Mouse (Mus musculus): ENCODE data around the gene Sdk2.

The Sdk2 gene

GRCm38 (mm10) chr11:114016108-114016888, 50.5 kb downstream of the Sdk2 start:
- ChIA-PET POLR2A (interaction anchor here in 1 of 4 experiments (0.6 kb wide), 2 partner anchors 149 to 162 kb away, joined by 3 to 5 read pairs; no protein-coding TSS in a partner anchor), CTCF (interaction anchor here in 2 of 4 experiments (0.5 to 1.6 kb wide), 2 partner anchors 153 to 267 kb away, joined by 3 to 4 read pairs; no protein-coding TSS in a partner anchor)

- POLR2A ChIA-PET, result no interaction called here
- CTCF ChIA-PET, result interaction anchor here in 1 of 4 experiments (0.6 kb wide), 1 partner anchor 260 kb away, joined by 5 read pairs; the partner anchor contains the start of gene Cdc42ep4
Measured at GRCm38 (mm10) chr11:114011523-114011922, 55.3 kb downstream of the Sdk2 start.

DNA sequence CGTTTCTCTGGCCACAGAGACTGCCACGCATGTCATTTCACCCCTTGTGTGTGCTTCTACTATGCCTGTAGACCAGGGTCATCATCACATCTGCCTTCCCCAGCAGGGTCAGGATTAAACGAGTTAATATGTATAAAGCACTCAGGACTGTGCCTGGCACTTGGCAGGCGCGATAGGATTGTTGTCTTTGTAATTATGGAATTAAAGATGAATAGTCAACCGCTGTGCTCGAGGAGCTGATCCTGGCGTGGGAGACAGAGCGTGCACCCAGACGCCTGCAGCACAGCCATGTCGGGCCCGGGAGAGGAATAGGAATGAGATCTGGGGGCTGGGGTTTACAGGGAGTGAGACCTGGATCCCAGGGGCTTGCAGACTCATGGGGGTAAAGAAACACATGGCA, 61.0 kb downstream of the Sdk2 start:
- ChIA-PET POLR2A (no interaction called here), CTCF (no interaction called here)

- POLR2A ChIA-PET, result no interaction called here
- CTCF ChIA-PET, result interaction anchor here in 1 of 4 experiments (0.6 kb wide), 1 partner anchor 392 kb away, joined by 3 read pairs; no protein-coding TSS in a partner anchor
Measured at GRCm38 (mm10) chr11:114004651-114005050, 62.2 kb downstream of the Sdk2 start.

- ChIA-PET POLR2A (no interaction called here), CTCF (no interaction called here)
Measured at GRCm38 (mm10) chr11:114003195-114003594, 63.7 kb downstream of the Sdk2 start.

- POLR2A ChIA-PET, result no interaction called here
- CTCF ChIA-PET, result no interaction called here
Measured at GRCm38 (mm10) chr11:114000051-114000450, 66.8 kb downstream of the Sdk2 start.

DNA sequence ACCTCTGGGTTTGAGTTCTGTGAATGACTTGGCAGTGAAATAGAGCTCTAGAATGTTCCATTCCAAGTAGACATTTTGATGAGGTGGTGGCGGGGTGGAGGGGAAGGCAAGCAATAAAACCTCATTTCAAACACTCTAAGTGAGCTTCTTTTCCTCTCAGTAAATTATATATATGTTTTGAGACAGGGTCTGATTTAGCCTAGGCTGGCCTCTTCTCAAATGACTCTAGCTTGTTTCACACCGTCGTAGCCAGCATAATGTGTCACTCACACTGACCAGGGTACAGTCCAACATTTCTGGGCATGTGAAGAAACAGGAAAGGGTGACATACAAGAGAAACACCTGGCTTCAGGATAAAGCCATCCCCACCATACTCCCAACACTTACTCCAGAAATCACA, 68.1 kb downstream of the Sdk2 start:
- CTCF ChIA-PET, result no interaction called here
- POLR2A ChIA-PET, result no interaction called here

DNA sequence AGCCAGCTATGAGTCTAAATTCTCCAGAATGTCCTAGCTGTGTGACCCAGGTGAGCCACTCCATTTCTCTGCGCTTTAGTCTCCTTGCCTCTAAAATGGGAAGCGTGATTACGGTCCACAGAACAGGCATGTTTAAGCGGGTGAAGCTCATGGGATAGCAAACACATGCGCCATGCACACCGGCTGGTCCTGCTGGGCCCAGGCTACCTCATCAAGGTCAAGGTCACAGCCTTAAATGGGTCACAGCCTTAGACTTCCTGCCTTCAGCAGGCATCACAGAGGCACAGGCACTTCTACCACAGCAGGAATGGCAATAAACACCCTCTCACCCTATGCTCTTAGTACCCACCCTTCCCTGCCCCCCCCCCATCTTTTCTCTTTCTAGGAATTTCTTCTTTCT, 72.9 kb downstream of the Sdk2 start:
- POLR2A ChIA-PET, result no interaction called here
- CTCF ChIA-PET, result no interaction called here

- CTCF ChIA-PET, result interaction anchor here in 1 of 4 experiments (1.3 kb wide), 1 partner anchor 11 kb away, joined by 3 read pairs; no protein-coding TSS in a partner anchor
Measured at GRCm38 (mm10) chr11:113992894-113993293, 74.0 kb downstream of the Sdk2 start.

DNA sequence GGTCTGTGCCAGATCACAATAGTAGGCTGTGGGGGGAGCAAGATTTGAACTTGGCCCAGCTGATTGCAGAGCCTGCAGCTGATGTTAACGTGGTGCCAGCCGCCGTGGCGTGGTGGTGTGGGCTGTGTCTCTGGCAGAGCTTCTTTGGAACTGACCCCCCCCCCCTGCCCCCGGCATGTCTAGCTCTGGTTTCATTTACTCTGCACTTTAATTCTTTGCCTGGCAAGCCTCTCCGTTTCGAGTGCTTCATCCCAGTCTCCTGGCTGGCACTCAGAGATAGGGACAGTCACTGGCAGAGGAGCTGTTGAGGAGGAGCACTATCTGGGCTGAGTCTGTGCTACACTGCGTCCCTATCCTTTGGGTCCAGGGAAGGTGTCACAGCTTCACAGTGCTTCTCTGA, 75.0 kb downstream of the Sdk2 start:
- CTCF ChIA-PET, result interaction anchor here in 2 of 4 experiments (0.6 to 1.3 kb wide), 3 partner anchors 9 to 310 kb away, joined by 3 to 8 read pairs (median 7); no protein-coding TSS in a partner anchor
- POLR2A ChIA-PET, result interaction anchor here in 2 of 4 experiments (1.1 to 1.3 kb wide), 2 partner anchors 23 to 282 kb away, joined by 3 read pairs; partner anchors contain the start of gene Cpsf4l (in 1 of the 2)

More at GRCm38 (mm10) chr11:113992894-113993293, 74.0 kb downstream of the Sdk2 start:
- POLR2A ChIA-PET, result no interaction called here

DNA sequence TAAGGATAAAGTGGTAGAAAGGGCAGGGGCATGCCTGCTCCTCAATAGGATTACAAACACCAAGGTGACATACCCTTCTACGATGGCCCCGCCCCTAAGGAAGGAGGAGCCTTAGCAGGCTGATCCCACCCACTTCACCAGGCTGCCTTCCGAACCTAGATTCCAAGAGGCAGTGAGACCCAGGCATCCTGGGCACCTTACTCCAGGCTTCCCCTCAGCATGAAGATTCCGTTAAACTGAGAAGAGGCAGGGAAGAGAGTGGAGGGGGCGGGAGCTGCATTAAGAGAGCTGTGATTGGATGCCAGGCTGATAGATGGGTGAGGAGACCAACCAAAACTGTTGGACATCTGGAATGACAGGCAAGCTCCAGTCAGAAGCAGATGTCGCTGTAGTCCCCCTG, 76.4 kb downstream of the Sdk2 start:
- ChIA-PET CTCF (interaction anchor here in 2 of 4 experiments (0.6 to 1.1 kb wide), 4 partner anchors 81 to 292 kb away, joined by 3 to 4 read pairs (median 3); no protein-coding TSS in a partner anchor), POLR2A (interaction anchor here in 3 of 4 experiments (0.7 to 1.5 kb wide), 5 partner anchors 8 to 281 kb away, joined by 3 to 7 read pairs (median 3); partner anchors contain the start of gene Cpsf4l (in 1 of the 3))

DNA sequence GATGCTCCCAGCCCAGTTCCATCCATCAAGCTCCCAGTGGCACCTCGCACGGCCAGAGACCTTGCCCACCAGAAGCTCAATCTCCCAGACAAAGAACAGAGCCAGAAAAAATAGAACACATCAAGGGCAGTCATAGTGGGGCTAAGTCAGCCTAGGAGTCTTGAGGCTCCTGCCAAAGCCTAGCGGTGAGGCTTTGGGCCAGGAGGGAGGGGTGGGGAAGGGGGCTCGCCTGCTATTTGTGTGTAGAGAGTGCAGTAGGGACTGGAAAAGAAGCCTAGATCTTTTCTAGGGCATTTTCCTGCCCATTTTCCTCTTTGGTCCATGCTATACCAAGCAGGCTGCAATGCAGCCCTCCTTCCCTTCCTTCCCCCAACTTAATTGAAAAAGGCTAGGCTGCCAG, 76.8 kb downstream of the Sdk2 start:
- ChIA-PET POLR2A (interaction anchor here in 3 of 4 experiments (0.5 to 1.5 kb wide), 5 partner anchors 8 to 503 kb away, joined by 3 to 7 read pairs (median 4); no protein-coding TSS in a partner anchor), CTCF (interaction anchor here in 1 of 4 experiments (0.6 kb wide), 1 partner anchor 240 kb away, joined by 3 read pairs; no protein-coding TSS in a partner anchor)

- CTCF ChIA-PET, result interaction anchor here in 1 of 4 experiments (0.5 kb wide), 1 partner anchor 927 kb away, joined by 3 read pairs; no protein-coding TSS in a partner anchor
- POLR2A ChIA-PET, result no interaction called here
Measured at GRCm38 (mm10) chr11:113985826-113986416, 80.9 kb downstream of the Sdk2 start.

GRCm38 (mm10) chr11:113981732-113982503, 84.9 kb downstream of the Sdk2 start:
- ChIA-PET POLR2A (interaction anchor here in 1 of 4 experiments (1.6 kb wide), 1 partner anchor 9 kb away, joined by 7 read pairs; no protein-coding TSS in a partner anchor), CTCF (interaction anchor here in 1 of 4 experiments (1.0 kb wide), 1 partner anchor 11 kb away, joined by 3 read pairs; no protein-coding TSS in a partner anchor)

GRCm38 (mm10) chr11:113981088-113981487, 85.8 kb downstream of the Sdk2 start:
- ChIA-PET CTCF (no interaction called here), POLR2A (no interaction called here)

DNA sequence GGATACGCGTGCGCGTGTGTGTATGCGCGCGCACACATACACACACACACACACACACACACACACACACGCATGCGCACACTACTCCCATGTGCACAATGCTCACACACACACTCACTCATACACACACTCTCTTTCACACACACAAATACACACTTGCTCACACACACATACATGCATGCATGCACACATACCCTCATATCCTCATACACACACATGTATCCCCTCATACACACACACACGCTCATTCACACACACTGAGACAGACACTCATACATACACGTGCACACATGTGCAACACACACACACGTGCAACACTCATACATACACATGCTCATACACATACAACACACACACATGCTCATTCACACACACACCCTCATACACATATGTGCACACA, 88.5 kb downstream of the Sdk2 start:
- ChIA-PET CTCF (interaction anchor here in 1 of 4 experiments (0.7 kb wide), 1 partner anchor 27 kb away, joined by 3 read pairs; no protein-coding TSS in a partner anchor), POLR2A (no interaction called here)

- POLR2A ChIA-PET, result interaction anchor here in 1 of 4 experiments (0.6 kb wide), 1 partner anchor 17 kb away, joined by 8 read pairs; no protein-coding TSS in a partner anchor
- CTCF ChIA-PET, result interaction anchor here in 2 of 4 experiments (0.6 kb wide), 2 partner anchors 107 to 127 kb away, joined by 3 read pairs; no protein-coding TSS in a partner anchor
Measured at GRCm38 (mm10) chr11:113975667-113975970, 91.2 kb downstream of the Sdk2 start.

DNA sequence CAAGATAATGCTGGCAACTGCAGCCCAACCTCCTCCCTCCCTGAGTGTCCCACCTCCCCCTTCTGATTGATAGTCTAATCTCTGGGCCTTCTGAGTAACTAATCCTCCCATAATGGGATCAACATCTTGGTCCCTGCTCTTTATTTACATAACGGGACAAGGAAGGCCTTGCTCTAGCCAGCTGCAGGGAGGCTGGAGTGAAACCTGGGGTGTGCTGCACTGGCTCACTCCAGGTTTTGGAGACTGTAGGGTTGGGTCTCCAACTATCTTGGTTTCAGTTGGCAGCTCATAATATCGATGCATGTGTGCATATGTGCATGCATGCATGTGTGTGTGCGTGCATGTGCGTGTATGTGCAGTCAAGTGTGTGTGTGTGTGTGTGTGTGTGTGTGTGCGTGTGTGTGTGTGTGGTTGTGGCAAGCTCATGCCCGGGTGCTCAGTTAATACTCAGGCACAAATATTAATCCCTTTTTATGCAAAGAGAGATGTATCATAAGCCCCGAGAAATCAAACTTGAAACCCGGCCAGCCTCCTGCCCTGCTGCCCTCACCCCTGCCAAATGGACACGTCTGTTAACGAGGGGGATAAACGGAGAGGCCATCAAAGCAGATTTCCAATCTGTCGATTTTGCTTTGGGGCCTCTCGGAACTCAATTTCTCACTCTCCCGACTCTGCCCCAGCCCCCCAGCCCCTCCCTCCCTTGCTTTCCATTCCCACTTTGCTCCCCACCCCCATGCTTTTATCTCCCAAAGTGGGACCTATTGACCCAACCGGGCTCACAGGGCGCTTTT, 91.8 kb downstream of the Sdk2 start:
- ChIA-PET POLR2A (no interaction called here), CTCF (interaction anchor here in 2 of 4 experiments (0.6 kb wide), 2 partner anchors 107 to 126 kb away, joined by 3 read pairs; no protein-coding TSS in a partner anchor)

All from embryonic stem cell, embryonic (primary cell).